Mouse (Mus musculus) thymus, postnatal 0 days (tissue): ENCODE results near the gene D2hgdh. TPM values are rescaled to one million over a fixed set of nuclear protein-coding genes. Genes with fewer than 3 reads are reported as not detected.

ENCODE experiments used
- polyA plus RNA-seq: library from polyadenylated mRNA; unstranded; fragments of >200 nt; fragmentation: Nextera tagmentation; extraction: Ambion mirVana; gene quantifications from 2 replicates; pipeline ENCODE4 v1.2.1, GENCODE M21; 2015

The D2hgdh gene
- polyA plus RNA-seq, 1 experiment from 2014 or later: 7.6 TPM

Other genes with a start within 250 kb of the D2hgdh start
- gene Stk25, start 166.2 kb upstream of the D2hgdh start, polyA plus RNA-seq: 79.1 and 82.9 TPM in 2 replicates
- gene Bok, start 139.2 kb upstream of the D2hgdh start, polyA plus RNA-seq: 32.3 and 39.8 TPM in 2 replicates
- 72.8 and 76.0 TPM in 2 replicates for gene Atg4b, start 73.4 kb upstream of the D2hgdh start, polyA plus RNA-seq
- gene Thap4, start 70.0 kb upstream of the D2hgdh start, polyA plus RNA-seq: 30.6 and 31.6 TPM in 2 replicates
- 313 and 314 TPM in 2 replicates for gene Dtymk, start 23.0 kb upstream of the D2hgdh start, polyA plus RNA-seq
- gene Ing5, start 20.9 kb upstream of the D2hgdh start, polyA plus RNA-seq: 14.2 and 15.0 TPM in 2 replicates
- gene Gal3st2, start 36.4 kb downstream of the D2hgdh start, polyA plus RNA-seq: 0.46 and 0.57 TPM in 2 replicates
- 0.20 and 0.24 TPM in 2 replicates for gene Gal3st2b, start 93.4 kb downstream of the D2hgdh start, polyA plus RNA-seq
- gene Gal3st2c, start 165.6 kb downstream of the D2hgdh start, polyA plus RNA-seq: 0.01 and 0.03 TPM in 2 replicates
- not detected in 2 replicates for gene Neu4, start 195.5 kb downstream of the D2hgdh start, polyA plus RNA-seq
- 17.6 and 19.3 TPM in 2 replicates for gene Pdcd1, start 227.6 kb downstream of the D2hgdh start, polyA plus RNA-seq